Mouse (Mus musculus): ENCODE measurements around the gene Nlgn1. TPM values are rescaled to one million over a fixed set of nuclear protein-coding genes. Genes with fewer than 3 reads are reported as not detected.

Nlgn1 gene
- polyA plus RNA-seq, 1 experiment from 2014 or later, result 34.4 TPM

DNA sequence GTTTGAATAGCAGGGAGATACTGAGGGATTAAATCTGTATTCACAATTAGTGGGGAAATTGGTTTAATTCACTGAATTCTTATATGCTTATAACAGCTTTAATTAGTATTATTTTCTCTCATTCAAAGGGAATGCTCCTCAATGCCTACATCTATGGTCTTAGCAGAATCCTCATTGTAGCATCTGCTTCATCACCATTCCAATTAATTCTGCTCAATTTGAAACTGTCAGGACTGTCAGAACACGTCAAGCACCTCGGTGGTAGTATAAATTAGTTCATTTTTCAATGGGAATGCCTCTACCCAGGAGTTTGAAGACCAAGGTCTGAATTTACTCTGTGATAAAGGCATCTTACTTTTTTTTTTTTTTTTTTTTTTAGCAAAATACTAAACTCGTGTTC, 158.6 kb downstream of the Nlgn1 start:
- H3K27ac ChIP-seq (ENCODE audit: low read length), result no peak overlapping the region
- no peak overlapping the region for H3K9ac ChIP-seq (ENCODE audit: low read depth, low read length)
- WGBS, result 48% methylated on average over 3 of the region's 3 CpGs
- no peak overlapping the region for H3K4me3 ChIP-seq (ENCODE audit: low read depth, low read length)
- no peaks in the 10 kb centered on the region for H3K36me3 ChIP-seq (ENCODE audit: control insufficient read depth, insufficient read depth, low read length)
- H3K4me1 ChIP-seq (ENCODE audit: control insufficient read depth, insufficient read depth, low read length), result no peaks in the 10 kb centered on the region
- no peak overlapping the region for H3K4me2 ChIP-seq (ENCODE audit: low read length)
- no peaks in the 10 kb centered on the region for H3K27me3 ChIP-seq (ENCODE audit: control insufficient read depth, insufficient read depth, low read depth, low read length)
- H3K9me3 ChIP-seq (replicated peaks; ENCODE audit: control insufficient read depth, low read length, poor library complexity, severe bottlenecking), result no peaks in the 10 kb centered on the region
- no peak for ATAC-seq

DNA sequence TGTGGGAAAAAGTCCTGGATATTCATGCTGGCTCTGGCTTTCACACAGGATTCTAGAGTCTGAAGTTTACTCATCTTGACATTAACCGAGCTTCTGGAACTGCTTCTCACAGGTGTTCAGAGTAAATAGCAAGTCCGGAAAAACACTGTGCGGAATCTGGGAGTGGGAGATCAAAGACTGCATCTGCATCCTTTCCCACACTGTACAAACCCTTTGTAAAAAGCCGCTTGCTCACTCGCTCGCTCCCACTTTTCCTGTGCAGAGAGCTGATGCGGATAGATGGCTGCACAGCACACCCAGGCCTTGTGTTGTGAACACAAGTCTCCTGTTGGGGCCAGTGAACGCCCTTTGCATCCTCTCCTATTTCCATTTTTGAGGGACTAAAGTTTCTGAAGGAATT, 165.5 kb downstream of the Nlgn1 start:
- WGBS, result 77% methylated on average over 8 of the region's 8 CpGs

DNA sequence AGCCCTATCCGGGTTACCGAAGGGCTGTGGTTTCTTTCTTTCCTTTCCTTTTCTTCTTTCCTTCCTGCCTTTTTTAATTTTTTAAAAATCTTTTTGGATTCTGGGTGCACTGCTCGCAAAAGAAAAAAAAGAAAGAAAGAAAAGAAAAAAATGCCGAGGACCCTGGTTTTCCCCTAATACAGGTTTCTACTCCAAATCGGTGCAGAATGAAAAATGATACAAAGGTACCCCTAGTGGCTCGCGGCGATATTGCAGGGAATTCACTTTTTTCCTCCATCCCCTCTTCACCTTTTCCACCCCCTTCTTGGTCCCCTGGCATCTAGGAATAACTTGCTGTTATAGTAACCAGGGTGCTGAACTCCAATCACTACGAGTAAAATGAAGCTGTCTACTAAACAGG, 178.5 kb downstream of the Nlgn1 start:
- Histone ChIP-seq H3K9ac (ENCODE audit: low read depth, low read length) (peak overlapping the region; percentile 87), H3K4me1 (ENCODE audit: control insufficient read depth, insufficient read depth, low read length) (peaks cover 22% of the 10 kb centered on the region), H3K4me3 (ENCODE audit: low read depth, low read length) (peak overlapping the region; percentile 75), H3K36me3 (ENCODE audit: control insufficient read depth, insufficient read depth, low read length) (no peaks in the 10 kb centered on the region), H3K27ac (ENCODE audit: low read length) (peak overlapping the region; percentile 90), H3K9me3 (replicated peaks; ENCODE audit: control insufficient read depth, low read length, poor library complexity, severe bottlenecking) (no peaks in the 10 kb centered on the region), H3K27me3 (ENCODE audit: control insufficient read depth, insufficient read depth, low read depth, low read length) (no peaks in the 10 kb centered on the region), H3K4me2 (ENCODE audit: low read length) (peak overlapping the region; percentile 68)
- under 1% methylated on average over 9 of the region's 9 CpGs for WGBS
- peak; percentile 29; the same call in 1 of the 2 replicates for ATAC-seq

More for the DNA sequence above, 165.5 kb downstream of the Nlgn1 start:
- H3K27ac ChIP-seq (ENCODE audit: low read length), result no peak overlapping the region
- no peak overlapping the region for H3K4me2 ChIP-seq (ENCODE audit: low read length)
- no peak for ATAC-seq
- H3K9ac ChIP-seq (ENCODE audit: low read depth, low read length), result no peak overlapping the region
- no peaks in the 10 kb centered on the region for H3K27me3 ChIP-seq (ENCODE audit: control insufficient read depth, insufficient read depth, low read depth, low read length)
- no peaks in the 10 kb centered on the region for H3K4me1 ChIP-seq (ENCODE audit: control insufficient read depth, insufficient read depth, low read length)
- H3K36me3 ChIP-seq (ENCODE audit: control insufficient read depth, insufficient read depth, low read length), result no peaks in the 10 kb centered on the region
- H3K4me3 ChIP-seq (ENCODE audit: low read depth, low read length), result no peak overlapping the region
- no peaks in the 10 kb centered on the region for H3K9me3 ChIP-seq (replicated peaks; ENCODE audit: control insufficient read depth, low read length, poor library complexity, severe bottlenecking)

DNA sequence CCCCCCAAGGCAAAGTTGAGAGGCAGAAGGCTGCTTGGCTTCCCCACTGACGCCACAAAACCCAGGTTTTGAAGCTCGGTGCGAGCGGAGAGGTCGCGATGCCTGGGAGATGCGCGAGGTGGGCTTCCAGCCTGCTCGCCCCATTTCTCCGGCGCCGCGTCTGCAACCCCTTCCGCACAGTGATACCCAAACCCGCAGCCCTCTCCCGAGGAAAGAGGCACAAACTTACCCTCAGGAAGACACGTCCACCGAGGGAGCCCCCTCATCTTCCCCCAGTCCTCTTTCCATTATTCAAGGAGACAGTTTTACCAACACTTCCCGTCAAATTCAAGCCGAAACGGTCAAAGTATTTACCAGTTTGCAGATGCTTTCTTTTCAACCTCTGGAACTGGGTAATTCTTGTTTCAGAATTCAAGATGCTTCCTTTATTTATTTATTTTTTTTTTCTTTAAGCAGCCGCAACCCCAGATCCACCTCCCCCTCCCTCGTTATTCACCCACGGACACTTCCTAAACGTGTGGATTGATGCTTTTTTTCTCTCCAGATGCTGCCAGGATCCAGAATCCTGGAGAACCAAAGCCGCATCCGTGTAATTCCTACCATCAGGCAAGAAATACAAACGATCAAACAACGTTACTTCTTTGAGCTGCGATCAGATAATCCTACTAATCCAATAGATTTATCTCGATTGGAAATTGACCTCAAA, 179.1 kb downstream of the Nlgn1 start:
- Histone ChIP-seq H3K27ac (ENCODE audit: low read length) (peak overlapping the region; percentile 90), H3K4me2 (ENCODE audit: low read length) (peak overlapping the region; percentile 68), H3K9ac (ENCODE audit: low read depth, low read length) (peak overlapping the region; percentile 87), H3K4me3 (ENCODE audit: low read depth, low read length) (peak overlapping the region; percentile 75), H3K4me1 (ENCODE audit: control insufficient read depth, insufficient read depth, low read length) (peaks cover 23% of the 10 kb centered on the region), H3K9me3 (replicated peaks; ENCODE audit: control insufficient read depth, low read length, poor library complexity, severe bottlenecking) (no peaks in the 10 kb centered on the region), H3K27me3 (ENCODE audit: control insufficient read depth, insufficient read depth, low read depth, low read length) (no peaks in the 10 kb centered on the region), H3K36me3 (ENCODE audit: control insufficient read depth, insufficient read depth, low read length) (no peaks in the 10 kb centered on the region)
- under 1% methylated on average over 31 of the region's 31 CpGs for WGBS
- ATAC-seq, result peak; percentile 77

DNA sequence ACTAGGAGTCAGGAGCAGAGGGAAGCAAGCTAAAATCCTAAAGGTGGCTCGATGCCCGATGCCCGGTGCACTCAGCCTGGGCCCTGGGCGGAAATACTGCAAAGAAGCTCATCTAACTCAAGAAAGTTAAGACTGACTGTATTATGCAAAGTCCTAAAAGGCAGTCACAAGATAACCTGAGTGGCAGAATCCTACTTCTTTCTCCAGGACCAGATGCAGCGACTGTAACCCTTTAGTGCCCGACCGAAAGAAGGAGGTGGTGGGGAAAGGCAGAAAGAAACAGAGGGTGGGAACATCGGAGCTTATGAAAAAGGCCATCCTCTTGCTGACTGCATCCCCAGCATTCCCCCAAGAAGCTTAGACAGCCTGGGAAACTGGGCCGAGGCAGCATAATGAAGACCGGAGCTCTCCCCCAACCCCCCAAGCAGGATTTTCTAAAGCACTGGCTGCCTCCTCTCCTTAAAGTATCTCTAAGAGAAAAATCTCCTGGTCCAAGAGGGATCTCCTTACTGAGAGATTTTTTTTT, 179.7 kb downstream of the Nlgn1 start:
- peaks cover 23% of the 10 kb centered on the region for H3K4me1 ChIP-seq (ENCODE audit: control insufficient read depth, insufficient read depth, low read length)
- WGBS, result 0% methylated on average over 10 of the region's 10 CpGs
- H3K36me3 ChIP-seq (ENCODE audit: control insufficient read depth, insufficient read depth, low read length), result no peaks in the 10 kb centered on the region
- ATAC-seq, result peak; percentile 63
- H3K9ac ChIP-seq (ENCODE audit: low read depth, low read length), result peak overlapping the region; percentile 87
- peak overlapping the region; percentile 75 for H3K4me3 ChIP-seq (ENCODE audit: low read depth, low read length)
- H3K9me3 ChIP-seq (replicated peaks; ENCODE audit: control insufficient read depth, low read length, poor library complexity, severe bottlenecking), result no peaks in the 10 kb centered on the region
- peak overlapping the region; percentile 68 for H3K4me2 ChIP-seq (ENCODE audit: low read length)
- H3K27me3 ChIP-seq (ENCODE audit: control insufficient read depth, insufficient read depth, low read depth, low read length), result no peaks in the 10 kb centered on the region
- H3K27ac ChIP-seq (ENCODE audit: low read length), result peak overlapping the region; percentile 90

DNA sequence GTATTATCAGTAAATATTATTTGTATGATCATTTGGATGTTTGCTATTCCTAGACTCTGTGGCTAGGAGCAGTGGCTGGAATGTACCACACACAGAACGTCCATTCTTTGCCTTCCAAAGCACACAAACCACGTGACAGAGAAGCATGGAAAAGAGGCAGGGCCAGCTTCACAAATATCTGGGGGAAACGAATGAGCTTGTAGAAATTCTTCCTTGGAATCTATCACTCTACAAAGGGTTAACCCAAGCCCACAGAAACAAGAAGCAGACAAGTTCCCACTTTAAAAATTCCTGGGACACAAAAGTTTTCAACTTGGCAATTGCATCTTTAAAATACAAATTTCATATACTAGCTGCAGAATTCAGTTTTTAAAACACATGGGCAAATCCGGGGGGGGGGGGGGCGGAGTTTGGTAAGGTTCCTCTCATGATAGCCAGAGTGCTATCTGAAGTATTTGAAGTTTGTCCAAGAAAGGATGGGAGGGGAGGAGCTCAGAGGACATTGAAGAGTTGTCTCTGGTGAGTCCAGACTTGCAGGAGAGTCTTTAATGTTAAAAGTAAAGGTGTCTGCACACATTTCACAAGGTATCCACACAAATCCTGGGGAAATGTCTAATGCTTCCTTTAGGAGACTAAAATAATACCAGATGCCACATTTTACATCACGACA, 180.8 kb downstream of the Nlgn1 start:
- WGBS, result 32% methylated on average over 6 of the region's 6 CpGs
- Histone ChIP-seq H3K36me3 (ENCODE audit: control insufficient read depth, insufficient read depth, low read length) (no peaks in the 10 kb centered on the region), H3K9me3 (replicated peaks; ENCODE audit: control insufficient read depth, low read length, poor library complexity, severe bottlenecking) (no peaks in the 10 kb centered on the region), H3K9ac (ENCODE audit: low read depth, low read length) (peak overlapping the region; percentile 35), H3K27me3 (ENCODE audit: control insufficient read depth, insufficient read depth, low read depth, low read length) (no peaks in the 10 kb centered on the region), H3K27ac (ENCODE audit: low read length) (peak overlapping the region; percentile 32; the same call in 1 of the 2 replicates), H3K4me2 (ENCODE audit: low read length) (peak overlapping the region; percentile 68), H3K4me3 (ENCODE audit: low read depth, low read length) (peak overlapping the region; percentile 75), H3K4me1 (ENCODE audit: control insufficient read depth, insufficient read depth, low read length) (peaks cover 23% of the 10 kb centered on the region)
- ATAC-seq, result no peak

DNA sequence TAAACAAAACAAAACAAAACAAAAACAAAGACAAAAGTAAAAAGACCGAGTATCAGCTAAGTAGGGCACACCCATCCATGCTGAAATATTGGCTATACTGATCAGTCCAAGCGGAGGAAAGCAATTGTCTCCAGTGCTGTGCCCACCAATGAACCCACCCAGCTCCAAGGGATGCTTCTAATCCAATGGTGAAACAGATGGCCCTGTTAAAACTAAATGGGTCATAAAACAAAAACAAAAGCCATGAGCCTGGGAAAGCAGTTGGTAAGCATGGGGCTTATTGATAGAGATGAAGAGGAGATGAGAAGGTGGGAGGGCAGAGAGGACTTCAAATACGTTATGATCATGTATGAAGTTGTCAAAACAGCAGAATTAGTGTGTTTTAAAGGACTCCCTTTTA, 186.1 kb downstream of the Nlgn1 start:
- Histone ChIP-seq H3K9ac (ENCODE audit: low read depth, low read length) (no peak overlapping the region), H3K27me3 (ENCODE audit: control insufficient read depth, insufficient read depth, low read depth, low read length) (no peaks in the 10 kb centered on the region), H3K4me2 (ENCODE audit: low read length) (no peak overlapping the region), H3K36me3 (ENCODE audit: control insufficient read depth, insufficient read depth, low read length) (no peaks in the 10 kb centered on the region), H3K4me3 (ENCODE audit: low read depth, low read length) (no peak overlapping the region), H3K9me3 (replicated peaks; ENCODE audit: control insufficient read depth, low read length, poor library complexity, severe bottlenecking) (no peaks in the 10 kb centered on the region), H3K27ac (ENCODE audit: low read length) (no peak overlapping the region), H3K4me1 (ENCODE audit: control insufficient read depth, insufficient read depth, low read length) (peaks cover 12% of the 10 kb centered on the region)
- ATAC-seq, result no peak
- 43% methylated on average over 3 of the region's 3 CpGs for WGBS

DNA sequence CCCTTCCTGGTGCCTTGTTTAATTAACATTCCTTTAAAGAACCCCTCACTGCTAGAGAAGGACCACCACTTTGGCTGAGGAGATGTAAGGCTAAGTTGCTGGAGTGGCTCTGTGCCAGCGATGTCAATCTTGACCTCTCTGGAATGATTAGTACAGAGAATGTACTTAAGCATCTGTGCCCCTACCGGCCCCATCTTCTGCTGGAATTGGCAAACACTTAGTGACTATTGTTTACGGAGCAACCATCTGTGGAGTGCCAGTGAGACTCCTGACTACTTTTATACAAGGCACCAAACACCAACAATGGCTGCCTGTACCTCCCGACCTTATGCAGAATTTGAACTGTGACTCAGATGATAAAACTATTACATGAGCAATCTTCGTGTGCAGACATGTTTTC, 186.8 kb downstream of the Nlgn1 start:
- Histone ChIP-seq H3K9ac (ENCODE audit: low read depth, low read length) (no peak overlapping the region), H3K4me3 (ENCODE audit: low read depth, low read length) (no peak overlapping the region), H3K9me3 (replicated peaks; ENCODE audit: control insufficient read depth, low read length, poor library complexity, severe bottlenecking) (no peaks in the 10 kb centered on the region), H3K27ac (ENCODE audit: low read length) (no peak overlapping the region), H3K36me3 (ENCODE audit: control insufficient read depth, insufficient read depth, low read length) (no peaks in the 10 kb centered on the region), H3K4me1 (ENCODE audit: control insufficient read depth, insufficient read depth, low read length) (peaks cover 5% of the 10 kb centered on the region), H3K4me2 (ENCODE audit: low read length) (no peak overlapping the region), H3K27me3 (ENCODE audit: control insufficient read depth, insufficient read depth, low read depth, low read length) (no peaks in the 10 kb centered on the region)
- no peak; the same call in 1 of the 2 replicates for ATAC-seq
- 52% methylated on average over 5 of the region's 5 CpGs for WGBS

DNA sequence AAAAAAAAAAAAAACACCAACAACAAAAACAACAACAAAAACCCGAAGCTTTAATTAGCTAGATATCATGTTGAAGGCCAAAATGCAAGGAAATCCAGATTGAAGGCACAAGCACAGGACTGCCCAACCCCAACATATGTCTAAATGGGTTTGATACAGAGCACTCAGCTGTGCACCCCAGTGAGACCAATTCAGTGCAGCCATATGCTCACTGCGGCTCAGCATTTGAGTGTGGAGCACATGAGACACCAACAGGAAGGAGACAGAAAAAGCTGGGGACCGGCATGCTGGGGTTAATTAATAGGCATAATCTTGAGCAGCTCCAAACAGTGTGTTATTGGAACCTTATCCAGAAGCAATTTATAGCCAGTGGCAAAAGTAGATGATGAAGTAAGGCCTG, 190.7 kb downstream of the Nlgn1 start:
- H3K36me3 ChIP-seq (ENCODE audit: control insufficient read depth, insufficient read depth, low read length), result no peaks in the 10 kb centered on the region
- no peak for ATAC-seq
- H3K4me3 ChIP-seq (ENCODE audit: low read depth, low read length), result no peak overlapping the region
- WGBS, result 74% methylated on average over 3 of the region's 3 CpGs
- no peaks in the 10 kb centered on the region for H3K27me3 ChIP-seq (ENCODE audit: control insufficient read depth, insufficient read depth, low read depth, low read length)
- H3K27ac ChIP-seq (ENCODE audit: low read length), result no peak overlapping the region
- H3K9ac ChIP-seq (ENCODE audit: low read depth, low read length), result no peak overlapping the region
- no peaks in the 10 kb centered on the region for H3K4me1 ChIP-seq (ENCODE audit: control insufficient read depth, insufficient read depth, low read length)
- no peak overlapping the region for H3K4me2 ChIP-seq (ENCODE audit: low read length)
- H3K9me3 ChIP-seq (replicated peaks; ENCODE audit: control insufficient read depth, low read length, poor library complexity, severe bottlenecking), result no peaks in the 10 kb centered on the region
